Mouse (Mus musculus) midbrain, embryonic 16.5 days (tissue): Measurements from ENCODE around the gene Flad1. TPM values are rescaled to one million over a fixed set of nuclear protein-coding genes. Genes with fewer than 3 reads are reported as not detected.

ENCODE experiments used
- ATAC-seq: fragments of 200-750 bp; cut with Nextera tagmentation; 2 replicates; pipeline ENCODE4 v1.8.0; 2017; ENCODE audit warnings: moderate TSS enrichment
- H3K27ac ChIP-seq: fragments of 300-500 bp; sonication (generic); 2 replicates; pipeline ENCODE4 v1.5.1; 2014; ENCODE audit warnings: mild to moderate bottlenecking, low read length, mixed read lengths
- H3K27me3 ChIP-seq: fragments of 300-500 bp; sonication (generic); 2 replicates; pipeline ENCODE4 v1.6.1; 2014; ENCODE audit warnings: low read depth, low read length, mixed read lengths; ENCODE audit not compliant: control insufficient read depth, insufficient read depth
- H3K36me3 ChIP-seq: fragments of 300-500 bp; sonication (generic); 2 replicates; pipeline ENCODE4 v1.6.1; 2014; ENCODE audit warnings: mild to moderate bottlenecking, low read length, moderate library complexity, mixed read lengths; ENCODE audit not compliant: control insufficient read depth, insufficient read depth
- H3K4me1 ChIP-seq: fragments of 300-500 bp; sonication (generic); 2 replicates; pipeline ENCODE4 v1.6.1; 2014; ENCODE audit warnings: mild to moderate bottlenecking, low read length, mixed read lengths; ENCODE audit not compliant: control insufficient read depth, insufficient read depth
- H3K4me2 ChIP-seq: fragments of 300-500 bp; sonication (generic); 2 replicates; pipeline ENCODE4 v1.6.1; 2014; ENCODE audit warnings: mild to moderate bottlenecking, low read length, mixed read lengths
- H3K4me3 ChIP-seq: fragments of 300-500 bp; sonication (generic); 2 replicates; pipeline ENCODE4 v1.5.1; 2014; ENCODE audit warnings: low read depth, mild to moderate bottlenecking, low read length, moderate library complexity, mixed read lengths
- H3K9ac ChIP-seq: fragments of 300-500 bp; sonication (generic); 2 replicates; pipeline ENCODE4 v1.6.1; 2014; ENCODE audit warnings: low read depth, low read length, mixed read lengths
- H3K9me3 ChIP-seq: fragments of 300-500 bp; sonication (generic); replicated peaks from 2 replicates; pipeline ENCODE4 v1.6.1; 2014; ENCODE audit warnings: mild to moderate bottlenecking, low read length, mixed read lengths; ENCODE audit not compliant: control insufficient read depth, poor library complexity, severe bottlenecking
- WGBS: fragments of 180-500 bp; shearing (Covaris S2); extraction: QIAGEN DNeasy Blood & Tissue Kit; methylation state at CpG from one replicate; pipeline ENCODE4 v1.1.7; 2014; 5-methylcytosine and 5-hydroxymethylcytosine counted together
- polyA plus RNA-seq: library from polyadenylated mRNA; unstranded; fragments of >200 nt; fragmentation: Nextera tagmentation; extraction: Ambion mirVana; gene quantifications from 2 replicates; pipeline ENCODE4 v1.2.1, GENCODE M21; 2015

The Flad1 gene
- polyA plus RNA-seq, 1 experiment from 2014 or later = 39.1 TPM

GRCm38 (mm10) chr3:89449541-89449940 lies 37.9 kb upstream of the Flad1 start:
- H3K36me3 ChIP-seq = no peaks in the 10 kb centered on the region
- no peak overlapping the region for H3K9ac ChIP-seq
- H3K4me3 ChIP-seq = no peak overlapping the region
- no peak overlapping the region for H3K27ac ChIP-seq
- H3K4me1 ChIP-seq = peaks cover 6% of the 10 kb centered on the region; the same call in 1 of the 2 replicates
- 0 out of 2 replicates have a peak, but pooled peaks have one; percentile 52 for ATAC-seq
- H3K27me3 ChIP-seq = no peaks in the 10 kb centered on the region
- H3K4me2 ChIP-seq = no peak overlapping the region
- H3K9me3 ChIP-seq = no peaks in the 10 kb centered on the region
- WGBS = 42% methylated on average over 7 of the region's 7 CpGs

DNA sequence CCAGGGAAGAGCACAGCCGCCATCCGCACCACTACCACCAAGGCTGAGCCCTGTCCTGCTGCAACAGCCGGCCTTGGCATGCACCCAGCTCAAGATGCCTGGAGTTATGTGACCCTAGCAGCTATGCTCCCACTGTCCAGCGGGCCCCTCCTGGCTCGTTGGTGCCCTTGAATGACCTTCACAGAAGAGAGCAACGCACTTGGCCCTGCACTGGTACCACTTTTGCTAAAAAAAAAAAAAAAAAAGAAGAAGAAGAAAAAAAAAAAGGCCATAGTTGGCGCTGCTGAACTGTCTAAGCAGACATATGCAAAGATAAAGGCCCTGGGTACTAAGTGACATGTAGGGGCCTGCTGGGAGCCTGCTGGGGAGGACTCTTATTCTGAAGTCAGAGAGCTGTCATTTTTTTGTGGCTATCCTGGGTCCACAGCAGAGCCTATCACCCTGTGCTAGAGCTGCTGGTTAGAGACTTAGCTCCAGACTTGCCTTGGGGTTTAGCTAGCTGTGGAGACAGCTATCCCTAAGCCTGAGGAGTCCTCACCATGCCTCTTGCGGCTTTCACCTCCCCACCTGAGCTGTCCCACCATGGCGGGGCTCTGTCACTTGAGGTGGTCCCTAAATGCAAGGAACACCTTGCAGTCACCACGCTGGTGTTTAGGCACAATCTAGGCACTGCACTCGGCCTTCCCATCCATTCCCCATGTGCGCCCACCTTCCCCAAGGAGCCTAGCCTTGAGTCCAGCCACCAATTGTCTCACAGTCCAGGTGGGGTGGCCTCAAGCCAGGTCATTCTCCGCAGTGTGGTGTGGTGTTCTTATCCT lies 37.3 kb upstream of the Flad1 start:
- Histone ChIP-seq H3K36me3 (no peaks in the 10 kb centered on the region), H3K9me3 (no peaks in the 10 kb centered on the region), H3K9ac (no peak overlapping the region), H3K4me1 (peaks cover 6% of the 10 kb centered on the region; the same call in 1 of the 2 replicates), H3K4me2 (no peak overlapping the region), H3K27me3 (no peaks in the 10 kb centered on the region), H3K27ac (no peak overlapping the region), H3K4me3 (no peak overlapping the region)
- 65% methylated on average over 13 of the region's 13 CpGs for WGBS
- ATAC-seq = 0 out of 2 replicates have a peak, but pooled peaks have one; percentile 19

DNA sequence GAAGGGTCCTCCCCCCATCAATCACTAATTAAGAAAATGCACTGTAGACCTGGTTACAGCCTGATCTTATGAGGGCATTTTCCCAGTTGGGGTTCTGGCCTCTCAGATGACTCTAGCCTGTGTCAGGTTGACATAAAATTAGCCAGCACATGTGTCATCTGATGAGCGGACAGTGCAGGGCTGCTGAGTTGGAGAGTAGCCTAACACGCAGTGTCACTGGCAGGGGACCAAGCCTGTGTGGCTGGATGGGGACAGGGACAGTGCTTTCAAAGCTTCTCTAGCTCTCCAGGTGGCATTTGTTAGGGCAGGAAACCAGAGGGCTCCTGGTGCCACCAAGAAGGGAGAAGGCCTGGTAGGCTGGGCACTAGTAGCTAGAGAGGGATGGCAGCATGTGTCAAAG lies 29.0 kb upstream of the Flad1 start:
- H3K4me1 ChIP-seq = no peaks in the 10 kb centered on the region; the same call in 1 of the 2 replicates
- no peak for ATAC-seq
- H3K9ac ChIP-seq = no peak overlapping the region
- H3K4me2 ChIP-seq = no peak overlapping the region
- H3K36me3 ChIP-seq = no peaks in the 10 kb centered on the region
- no peaks in the 10 kb centered on the region for H3K27me3 ChIP-seq
- no peak overlapping the region for H3K4me3 ChIP-seq
- no peaks in the 10 kb centered on the region for H3K9me3 ChIP-seq
- WGBS = 99% methylated on average over 2 of the region's 2 CpGs
- H3K27ac ChIP-seq = no peak overlapping the region

DNA sequence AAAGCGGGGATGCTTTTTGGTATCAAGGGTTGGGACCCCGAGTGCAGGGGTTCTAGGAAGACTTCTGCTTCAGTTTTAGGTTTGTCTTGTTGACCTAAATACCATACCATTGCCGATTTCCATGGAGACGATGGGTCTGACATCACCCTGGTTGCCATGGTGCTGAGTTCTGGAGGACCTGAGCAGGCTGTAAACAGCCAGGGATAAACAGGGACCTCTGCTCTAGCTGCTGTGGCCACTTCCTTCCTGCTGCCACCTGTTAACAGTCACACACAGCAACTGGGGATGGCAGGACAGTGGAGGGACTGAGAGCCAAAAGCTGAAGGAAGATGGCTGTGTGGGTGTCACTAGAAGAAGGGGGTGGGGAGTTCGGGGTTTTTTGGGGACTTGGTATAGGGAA lies 25.6 kb upstream of the Flad1 start:
- H3K4me2 ChIP-seq = peak overlapping the region; percentile 39
- ATAC-seq = no peak
- H3K27me3 ChIP-seq = no peaks in the 10 kb centered on the region
- WGBS = 19% methylated on average over 5 of the region's 5 CpGs
- H3K27ac ChIP-seq = no peak overlapping the region
- H3K9ac ChIP-seq = peak overlapping the region; percentile 1; the same call in 1 of the 2 replicates
- H3K4me1 ChIP-seq = peaks cover 3% of the 10 kb centered on the region; the same call in 1 of the 2 replicates
- no peaks in the 10 kb centered on the region for H3K9me3 ChIP-seq
- H3K4me3 ChIP-seq = no peak overlapping the region
- H3K36me3 ChIP-seq = peaks cover 22% of the 10 kb centered on the region

- Histone ChIP-seq H3K27ac (no peak within 1 kb of the TSS), H3K27me3 (no peaks in the 10 kb centered on the region), H3K9me3 (no peaks in the 10 kb centered on the region), H3K36me3 (peaks cover 23% of the 10 kb centered on the region), H3K4me3 (peak within 1 kb of the TSS; percentile 24), H3K4me2 (peak within 1 kb of the TSS; percentile 39), H3K4me1 (peaks cover 11% of the 10 kb centered on the region), H3K9ac (peak within 1 kb of the TSS; percentile 1; the same call in 1 of the 2 replicates)
- peak; percentile 54 for ATAC-seq
- 5% methylated on average over 16 of the region's 16 CpGs for WGBS
Measured at GRCm38 (mm10) chr3:89436176-89437113, 24.8 kb upstream of the Flad1 start, which contains the start of gene Pbxip1. Gene Pbxip1, plus strand, starts transcription at chr3:89436706.

- H3K4me3 ChIP-seq = no peak overlapping the region
- 63% methylated on average over 7 of the region's 7 CpGs for WGBS
- ATAC-seq = no peak
Measured at GRCm38 (mm10) chr3:89435041-89435440, 23.4 kb upstream of the Flad1 start.

DNA sequence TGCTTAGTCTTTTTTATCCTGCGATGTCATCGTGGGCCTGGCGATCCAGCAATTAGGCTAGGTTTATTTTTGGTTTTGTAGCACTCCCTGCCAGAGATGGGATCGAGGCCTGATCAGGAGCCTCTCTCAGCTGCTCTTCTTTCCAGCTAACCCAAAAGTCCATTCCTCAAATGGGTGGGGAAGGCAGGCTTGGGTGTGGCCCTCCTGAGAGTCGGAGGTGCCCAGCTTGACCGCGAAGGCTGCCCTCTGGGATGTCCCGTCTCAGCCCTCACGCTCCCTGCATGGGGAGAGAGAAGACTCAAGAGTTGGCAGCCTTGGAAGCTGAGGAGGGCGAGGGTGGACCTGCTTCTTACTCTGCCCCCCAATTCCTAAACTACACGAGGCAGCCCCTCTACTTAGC lies 22.9 kb upstream of the Flad1 start:
- no peak overlapping the region for H3K4me2 ChIP-seq
- 84% methylated on average over 11 of the region's 11 CpGs for WGBS
- no peak for ATAC-seq
- no peaks in the 10 kb centered on the region for H3K9me3 ChIP-seq
- peaks cover 23% of the 10 kb centered on the region for H3K36me3 ChIP-seq
- H3K27ac ChIP-seq = no peak overlapping the region
- no peak overlapping the region for H3K4me3 ChIP-seq
- peaks cover 18% of the 10 kb centered on the region for H3K4me1 ChIP-seq
- H3K9ac ChIP-seq = no peak overlapping the region
- H3K27me3 ChIP-seq = no peaks in the 10 kb centered on the region

More at GRCm38 (mm10) chr3:89435041-89435440, 23.4 kb upstream of the Flad1 start:
- Histone ChIP-seq H3K9me3 (no peaks in the 10 kb centered on the region), H3K4me2 (no peak overlapping the region), H3K4me1 (peaks cover 18% of the 10 kb centered on the region), H3K36me3 (peaks cover 23% of the 10 kb centered on the region), H3K27ac (no peak overlapping the region), H3K9ac (no peak overlapping the region), H3K27me3 (no peaks in the 10 kb centered on the region)

GRCm38 (mm10) chr3:89432606-89433005 lies 20.9 kb upstream of the Flad1 start:
- no peak for ATAC-seq
- 90% methylated on average over 8 of the region's 8 CpGs for WGBS
- H3K27me3 ChIP-seq = no peaks in the 10 kb centered on the region

More at GRCm38 (mm10) chr3:89432606-89433005, 20.9 kb upstream of the Flad1 start:
- H3K9ac ChIP-seq = no peak overlapping the region
- H3K27ac ChIP-seq = no peak overlapping the region
- H3K36me3 ChIP-seq = peaks cover 23% of the 10 kb centered on the region
- peaks cover 18% of the 10 kb centered on the region for H3K4me1 ChIP-seq
- H3K4me2 ChIP-seq = no peak overlapping the region
- H3K4me3 ChIP-seq = no peak overlapping the region
- H3K9me3 ChIP-seq = no peaks in the 10 kb centered on the region
